Mouse (Mus musculus): ENCODE results near the gene 9630041A04Rik. TPM values are rescaled to one million over a fixed set of nuclear protein-coding genes. Genes with fewer than 3 reads are reported as not detected.

9630041A04Rik gene
- total RNA-seq (2022) = not detected

GRCm38 (mm10) chr9:101861596-101862471 is at the start of gene 9630041A04Rik:
Gene 9630041A04Rik (plus strand): TSS chr9:101861841.
- DNase-seq (ENCODE audit: low spot score in 2 of 2) = no peak

- no peak for DNase-seq (ENCODE audit: low spot score in 2 of 2)
Observed at GRCm38 (mm10) chr9:101823896-101824295, 37.7 kb upstream of the 9630041A04Rik start.

GRCm38 (mm10) chr9:101825626-101826025 is 36.0 kb upstream of the 9630041A04Rik start:
- no peak for DNase-seq (ENCODE audit: low spot score in 2 of 2)

- peak; percentile 9 to 24 for DNase-seq (ENCODE audit: low spot score in 2 of 2)
Observed at GRCm38 (mm10) chr9:101833619-101834018, 28.0 kb upstream of the 9630041A04Rik start.

GRCm38 (mm10) chr9:101841101-101841500 is 20.5 kb upstream of the 9630041A04Rik start:
- DNase-seq (ENCODE audit: low spot score in 2 of 2) = no peak

DNA sequence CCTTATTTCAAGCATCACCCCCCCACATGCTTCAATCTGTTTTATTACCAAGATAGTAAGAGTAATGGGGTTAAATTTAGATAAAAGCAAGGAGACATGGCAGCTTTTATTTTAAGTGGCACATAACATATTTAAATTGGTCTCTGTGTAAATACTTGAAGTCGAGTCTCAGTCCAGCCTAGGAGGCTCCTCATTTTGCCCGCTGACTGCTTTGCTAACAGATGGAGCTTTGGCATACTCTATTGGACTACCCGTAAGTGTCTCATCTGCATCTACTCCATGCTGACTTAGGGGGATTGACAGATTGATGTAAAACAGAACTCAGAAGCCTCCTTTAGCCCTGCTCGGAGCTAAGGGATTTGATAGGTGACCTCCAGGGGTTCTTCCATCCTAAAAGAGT is 17.7 kb upstream of the 9630041A04Rik start:
- DNase-seq (ENCODE audit: low spot score in 2 of 2) = no peak

DNA sequence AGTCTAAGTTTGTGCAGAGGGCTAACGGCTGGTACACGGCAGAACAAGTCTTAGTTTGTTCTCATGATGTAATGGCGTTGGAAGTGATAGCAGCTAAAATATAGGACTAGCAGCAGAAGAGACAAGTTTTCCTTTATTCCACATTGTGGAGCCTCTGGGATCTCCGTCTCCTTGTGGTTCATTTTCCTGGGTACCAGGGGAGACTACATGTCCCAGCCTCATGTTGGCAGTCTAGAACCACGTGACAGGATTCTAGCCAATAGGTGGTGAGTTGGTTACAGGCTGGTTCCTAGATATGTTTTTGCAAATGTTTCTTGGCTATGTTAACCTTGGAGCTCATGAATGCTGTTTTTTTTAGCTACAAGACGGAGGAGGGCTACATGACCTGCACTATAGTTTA is 15.9 kb upstream of the 9630041A04Rik start:
- no peak for DNase-seq (ENCODE audit: low spot score in 2 of 2)

- DNase-seq (ENCODE audit: low spot score in 2 of 2) = peak; percentile 18
Observed at GRCm38 (mm10) chr9:101862481-101863065, 932 bp downstream of the 9630041A04Rik start.

- DNase-seq (ENCODE audit: low spot score in 2 of 2) = no peak
Observed at GRCm38 (mm10) chr9:101863130-101863529, 1.5 kb downstream of the 9630041A04Rik start.

DNA sequence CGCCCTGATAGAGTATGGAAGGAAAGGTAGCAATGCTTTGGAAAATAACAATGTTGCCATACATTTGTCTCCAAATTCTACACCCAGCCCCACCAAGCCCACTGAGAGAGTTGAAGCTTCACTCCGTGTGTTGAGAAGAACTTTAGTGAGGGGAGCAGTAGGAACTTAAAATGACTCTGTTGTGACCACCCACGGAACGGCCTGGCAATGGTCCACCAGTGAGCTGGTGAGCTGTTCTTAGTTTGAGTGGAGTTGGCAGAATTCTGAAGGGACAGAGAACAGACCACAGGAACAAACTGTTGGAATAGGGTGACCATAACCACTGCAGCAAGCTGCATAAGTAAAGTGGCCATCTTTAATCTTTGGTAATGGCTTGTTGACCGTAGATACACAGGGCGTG is 7.0 kb downstream of the 9630041A04Rik start:
- no peak for DNase-seq (ENCODE audit: low spot score in 2 of 2)

DNA sequence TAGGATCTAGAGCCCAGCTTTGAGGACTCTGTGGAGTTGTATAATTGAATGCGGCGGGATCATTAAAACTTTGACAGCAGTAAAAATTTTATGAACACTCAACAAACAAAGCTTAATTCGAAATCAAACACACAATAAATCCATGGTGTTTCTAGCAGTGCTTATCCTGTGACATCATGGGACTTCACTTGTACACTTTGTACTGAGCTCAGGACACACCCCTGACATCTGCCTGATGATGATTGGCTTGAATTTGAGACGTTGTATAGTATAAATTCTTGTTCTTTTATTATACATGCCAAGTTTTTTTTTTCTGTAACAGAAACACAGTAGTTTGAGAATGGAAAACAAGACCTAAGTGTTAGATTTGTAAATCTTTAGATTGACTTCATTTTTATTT is 8.4 kb downstream of the 9630041A04Rik start:
- DNase-seq (ENCODE audit: low spot score in 2 of 2) = no peak

DNA sequence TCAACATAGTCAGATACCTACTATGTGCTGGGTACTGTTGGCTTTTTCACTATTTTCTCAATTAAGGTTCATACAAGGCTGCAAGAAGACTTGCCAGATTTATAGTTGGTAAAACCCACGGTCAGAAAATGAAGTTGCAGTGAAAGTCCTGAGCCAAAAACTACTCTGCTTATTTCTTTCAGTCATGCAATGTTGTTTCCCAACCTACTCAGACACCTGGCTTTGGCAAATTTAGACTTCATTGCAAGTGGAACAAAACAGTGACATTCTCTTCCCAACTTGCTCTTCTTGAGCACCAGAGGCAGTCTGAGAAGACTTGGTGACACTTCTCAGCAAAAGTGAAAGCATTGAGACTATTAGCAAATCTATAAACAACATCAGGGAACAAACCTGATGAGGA is 13.7 kb downstream of the 9630041A04Rik start:
- DNase-seq (ENCODE audit: low spot score in 2 of 2) = no peak

DNA sequence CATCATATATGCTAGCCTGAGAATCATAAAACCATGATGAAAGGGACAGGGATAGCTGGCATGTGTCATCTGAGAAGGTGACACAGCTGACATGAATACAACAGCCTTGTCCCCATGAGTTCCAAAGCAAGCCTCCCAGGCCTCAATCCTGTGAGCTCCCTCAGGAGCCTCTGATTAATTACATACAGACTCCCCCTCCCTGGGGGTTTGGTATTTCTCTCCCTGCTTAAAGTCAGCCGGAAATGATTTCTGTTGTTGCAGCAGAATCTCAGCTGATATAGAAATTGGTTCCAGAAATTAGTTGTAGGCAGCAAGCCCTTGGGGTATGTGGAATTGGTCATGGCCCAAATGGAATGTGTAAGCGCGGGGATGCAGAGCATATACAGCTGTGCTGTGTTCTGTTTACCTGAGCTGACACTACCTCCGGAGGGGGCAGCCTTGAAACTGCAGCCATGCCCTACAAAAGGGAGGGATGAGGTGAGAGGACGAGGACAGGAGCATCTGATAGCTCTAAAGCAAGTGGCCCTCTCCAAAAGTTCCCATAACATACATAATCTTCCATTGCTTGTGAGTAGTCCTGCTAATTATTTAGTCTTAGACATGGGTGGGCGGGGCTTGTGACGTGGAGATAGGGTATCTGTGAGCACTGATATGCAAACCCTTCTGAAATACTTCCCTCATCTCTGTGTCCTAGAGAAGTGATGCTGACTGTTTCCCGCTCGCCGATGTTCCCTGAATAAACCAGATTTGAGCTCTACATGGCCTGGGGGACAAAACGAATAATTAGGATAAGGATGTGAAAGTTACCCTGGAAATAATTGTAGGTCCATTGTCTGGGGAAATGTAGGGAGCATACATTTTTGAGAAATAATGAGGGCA is 15.7 kb downstream of the 9630041A04Rik start:
- DNase-seq (ENCODE audit: low spot score in 2 of 2) = no peak

- DNase-seq (ENCODE audit: low spot score in 2 of 2) = peak in 1 of 2 experiments; percentile 5
Observed at GRCm38 (mm10) chr9:101883295-101883694, 21.7 kb downstream of the 9630041A04Rik start.

DNA sequence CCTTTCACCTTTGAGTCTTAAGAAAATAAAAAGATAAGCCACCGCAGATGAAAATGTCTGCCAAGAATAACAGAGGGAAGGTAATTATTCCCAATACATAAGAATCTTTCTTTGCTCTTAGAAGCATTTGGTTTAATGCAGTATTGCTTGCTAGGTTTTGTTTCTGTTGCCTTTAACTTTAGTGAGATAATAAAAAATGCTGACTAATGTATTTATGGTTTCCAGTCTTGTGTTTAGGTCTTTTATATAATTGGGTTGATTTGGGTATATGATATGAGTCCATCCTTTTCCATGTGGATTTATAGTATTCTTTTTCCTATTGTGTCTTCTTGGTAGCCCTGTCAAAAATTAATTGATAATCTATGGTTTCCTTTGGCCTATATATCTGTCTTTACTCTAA is 36.2 kb downstream of the 9630041A04Rik start:
- DNase-seq (ENCODE audit: low spot score in 2 of 2) = no peak

DNA sequence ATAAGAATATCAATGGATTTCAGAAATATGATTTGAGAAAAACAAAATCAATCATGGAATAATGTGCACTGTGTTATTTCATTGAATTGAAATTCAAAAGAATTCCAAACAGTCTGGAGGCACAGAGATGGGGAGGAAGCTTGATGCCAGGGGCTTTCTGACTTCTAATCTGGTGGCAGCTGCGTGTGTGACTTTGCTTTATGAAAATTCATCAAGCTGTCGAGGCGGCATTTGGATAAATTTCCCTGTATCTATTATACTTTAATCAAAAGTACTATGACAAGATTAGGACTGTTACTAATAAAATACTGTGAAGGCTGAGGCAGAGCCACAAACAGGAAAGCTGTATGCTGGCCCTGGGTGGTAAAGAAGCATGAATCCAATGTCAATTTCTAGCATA is 41.8 kb downstream of the 9630041A04Rik start:
- peak in 1 of 2 experiments; percentile 6 for DNase-seq (ENCODE audit: low spot score in 2 of 2)

DNA sequence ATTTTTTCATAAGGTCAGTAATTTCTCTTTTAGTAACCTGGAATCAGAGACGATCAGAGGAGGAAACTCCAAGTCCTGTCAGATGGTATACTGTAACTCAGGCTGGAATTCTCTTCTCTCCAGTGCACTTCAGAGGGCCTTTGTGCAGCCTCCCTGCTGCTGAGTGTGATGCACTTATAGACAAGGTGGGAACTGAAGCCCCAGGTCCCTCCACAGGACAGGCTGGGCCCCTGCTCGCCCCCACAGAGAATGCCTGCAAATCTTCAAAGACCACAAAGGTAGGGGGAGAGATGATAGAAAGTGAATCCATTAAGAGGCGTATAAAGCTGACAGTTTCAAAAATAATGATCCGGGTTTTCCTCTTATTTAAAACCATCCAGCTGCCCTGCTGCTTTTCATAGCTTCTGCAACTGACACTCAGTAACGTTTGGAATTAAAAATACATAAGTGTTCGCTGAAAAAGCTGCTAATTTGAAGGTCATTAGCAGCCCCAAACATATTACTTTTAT is 46.2 kb downstream of the 9630041A04Rik start:
- no peak for DNase-seq (ENCODE audit: low spot score in 2 of 2)

- DNase-seq (ENCODE audit: low spot score in 2 of 2) = no peak
Observed at GRCm38 (mm10) chr9:101908849-101909248, 47.2 kb downstream of the 9630041A04Rik start.

- no peak for DNase-seq (ENCODE audit: low spot score in 2 of 2)
Observed at GRCm38 (mm10) chr9:101909491-101909890, 47.9 kb downstream of the 9630041A04Rik start.

DNA sequence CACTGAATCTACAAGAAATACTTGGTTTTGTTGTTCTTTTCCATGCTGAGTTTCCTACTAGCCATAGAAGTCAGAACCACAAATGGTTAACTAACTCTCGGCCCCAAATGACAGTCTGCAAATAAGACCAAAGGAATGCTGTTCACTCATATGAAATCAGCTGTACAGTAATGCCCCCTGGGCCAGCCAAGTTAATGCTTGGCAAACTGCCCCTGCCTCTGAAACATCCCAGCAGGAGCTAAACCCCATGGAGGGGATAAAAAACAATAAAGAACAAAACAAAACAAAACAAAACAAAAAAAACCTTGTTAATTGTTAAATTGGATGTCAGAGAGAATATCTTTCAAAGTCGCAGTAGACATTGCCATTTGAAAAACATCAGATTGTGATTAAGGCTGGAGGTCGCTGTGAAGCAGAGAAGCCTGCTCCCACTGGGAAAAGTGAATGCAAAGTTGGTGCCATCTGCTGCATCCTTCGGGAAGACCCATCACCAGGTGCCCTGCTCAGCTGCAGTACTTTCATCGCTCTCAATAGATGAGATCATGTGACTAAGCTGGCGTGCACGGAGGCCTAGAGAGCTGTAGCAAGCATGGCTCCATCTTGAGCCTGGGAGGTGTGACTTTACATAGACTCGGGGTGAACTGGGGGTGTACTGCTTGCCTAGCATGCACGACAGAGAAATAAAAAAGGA is 49.7 kb downstream of the 9630041A04Rik start:
- peak; percentile 7 to 10 for DNase-seq (ENCODE audit: low spot score in 2 of 2)

DNA sequence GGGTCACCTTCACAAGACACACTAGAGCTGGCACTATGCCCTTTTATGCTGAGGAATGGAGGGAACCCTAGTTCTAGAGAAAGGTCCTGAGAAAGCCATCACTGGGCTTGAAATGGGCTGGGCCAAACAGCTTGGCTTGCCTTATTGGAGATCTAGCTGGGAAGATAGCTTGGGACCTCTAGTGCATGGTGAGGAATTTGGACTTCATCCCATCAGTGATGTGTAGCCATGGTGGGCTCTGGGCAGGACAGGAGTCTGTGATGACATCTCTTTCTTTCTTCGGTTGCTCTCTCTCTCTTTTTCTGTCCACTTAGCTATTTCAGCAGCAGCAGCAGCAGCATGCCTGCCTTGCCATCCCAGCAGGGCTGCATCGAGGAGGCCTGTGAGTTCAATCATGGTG is 53.4 kb downstream of the 9630041A04Rik start:
- DNase-seq (ENCODE audit: low spot score in 2 of 2) = no peak
